Mouse (Mus musculus) heart, adult 9 months (tissue): Measurements from ENCODE around the gene Cd63.
A peak's percentile ranks its signal among the peaks of the same experiment; 100 is the strongest.

Experiments used
- DNase-seq, 2 experiments: peaks; one replicate each; pipeline ENCODE4 v3.0.0; 2022; ENCODE audit warnings: low spot score in 2 of 2

Cd63 gene

DNA sequence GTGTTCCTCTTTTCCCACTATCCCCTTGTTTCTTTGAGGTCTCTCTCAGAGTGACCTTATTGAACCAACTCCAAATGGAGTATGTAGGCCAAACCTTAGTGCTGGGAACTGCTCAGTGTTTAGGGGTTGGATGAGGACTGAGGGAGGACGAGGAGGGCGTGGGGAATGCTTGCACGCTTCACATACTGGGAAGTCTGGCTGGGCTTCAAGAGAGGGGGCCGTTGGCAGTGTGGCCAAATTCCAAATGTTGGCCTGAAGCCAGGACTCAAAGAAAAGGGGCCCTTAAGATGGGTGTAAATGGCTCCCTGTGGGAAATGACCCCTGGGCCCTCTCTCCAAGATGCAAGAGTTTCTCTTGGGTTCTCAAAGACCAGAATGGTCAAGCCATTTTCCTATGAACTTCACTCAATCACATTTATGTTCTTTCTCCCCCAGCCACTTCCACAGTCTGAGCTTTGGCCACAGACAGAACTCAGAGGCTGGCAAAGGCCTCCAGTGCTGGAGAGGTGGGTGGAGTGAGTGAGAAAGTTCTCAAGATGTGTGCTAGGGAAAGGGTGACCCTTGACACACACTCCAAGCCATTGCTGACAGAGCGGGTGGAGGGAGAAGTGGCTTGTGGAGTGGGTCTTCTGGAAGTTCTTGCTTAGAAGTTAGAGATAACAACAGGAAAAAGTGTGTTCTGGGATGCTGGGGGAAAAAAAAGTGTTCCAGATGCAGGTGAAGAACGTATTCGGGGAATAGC lies 29.0 kb downstream of the Cd63 start:
- no peak for DNase-seq

DNA sequence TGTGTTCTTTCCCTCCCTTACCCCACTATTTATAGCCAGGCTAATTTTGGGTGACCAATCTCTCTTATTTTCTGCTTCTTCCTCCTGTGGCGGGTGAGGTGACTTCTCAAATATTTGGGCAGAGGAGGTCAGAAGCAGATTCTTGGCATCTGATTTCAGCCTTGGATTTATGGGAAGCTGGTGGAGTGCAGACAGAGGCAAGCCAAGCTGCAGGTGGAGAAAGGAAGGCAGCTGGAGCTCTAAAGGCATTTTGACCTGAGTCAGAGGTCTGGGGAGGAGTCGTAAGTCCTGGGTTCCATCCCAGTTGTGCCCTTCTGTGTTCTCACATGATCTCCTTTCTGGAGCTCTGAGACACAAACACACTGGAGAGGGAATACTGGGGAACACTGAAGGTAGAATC lies 30.7 kb downstream of the Cd63 start:
- peak in 1 of 2 experiments; percentile 55 for DNase-seq

DNA sequence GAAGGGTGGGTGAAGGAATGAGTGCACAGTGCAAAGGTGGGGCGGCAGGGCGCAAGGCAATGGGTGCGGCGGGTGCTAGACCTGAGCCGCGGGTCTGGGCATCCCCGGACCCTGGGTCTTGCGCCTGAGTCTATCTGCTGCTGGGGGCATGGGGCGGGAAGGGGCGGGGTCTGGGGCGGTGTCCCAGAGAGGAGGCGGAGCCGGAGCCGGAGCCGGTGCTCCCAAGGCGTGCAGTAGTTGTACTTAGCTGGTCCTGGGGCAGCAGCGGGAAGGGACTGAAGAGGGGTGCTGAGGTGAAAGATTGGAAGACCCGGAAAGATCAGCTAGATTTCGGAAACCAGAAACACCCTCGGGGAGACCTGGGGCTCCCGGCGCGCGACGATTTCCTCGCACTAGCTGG lies 32.8 kb downstream of the Cd63 start, which contains the start of gene Itga7:
Gene Itga7 (plus strand): TSS at position 245 of the 400 bp plus-strand sequence.
- DNase-seq: peak in 1 of 2 experiments; percentile 38

DNA sequence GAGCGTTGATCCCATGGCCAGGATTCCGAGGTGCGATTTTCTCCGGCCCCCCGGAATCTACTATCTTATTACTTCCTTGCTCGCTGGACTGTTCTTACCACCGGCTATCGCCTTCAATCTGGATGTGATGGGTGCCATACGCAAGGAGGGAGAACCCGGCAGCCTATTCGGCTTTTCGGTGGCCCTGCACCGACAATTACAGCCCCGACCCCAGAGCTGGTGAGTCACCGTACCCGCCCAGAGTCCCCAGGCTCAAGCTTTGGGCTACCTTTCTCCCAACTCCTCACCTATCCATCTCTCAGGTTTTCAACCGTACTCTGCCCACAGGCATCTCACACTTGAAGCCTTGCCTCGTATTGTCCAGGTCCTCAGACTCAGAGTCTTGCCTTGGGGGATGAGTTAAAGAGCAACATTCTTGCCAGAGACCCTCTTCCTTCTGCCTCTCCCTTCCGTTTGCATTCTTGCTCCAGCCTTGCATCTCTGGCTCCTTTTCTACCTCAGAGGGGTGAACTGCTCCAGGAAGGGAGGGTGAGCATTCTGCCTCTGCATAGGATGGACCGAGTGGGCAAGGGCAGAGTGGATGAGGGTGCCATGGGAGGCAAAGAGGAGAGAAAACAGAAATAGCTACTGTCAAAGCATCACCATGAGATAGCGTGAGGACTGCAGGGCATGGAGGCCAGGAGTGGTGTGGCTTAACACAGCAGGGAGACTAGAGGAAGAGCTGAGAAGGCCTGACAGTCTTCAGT lies 33.4 kb downstream of the Cd63 start:
- DNase-seq: no peak

DNA sequence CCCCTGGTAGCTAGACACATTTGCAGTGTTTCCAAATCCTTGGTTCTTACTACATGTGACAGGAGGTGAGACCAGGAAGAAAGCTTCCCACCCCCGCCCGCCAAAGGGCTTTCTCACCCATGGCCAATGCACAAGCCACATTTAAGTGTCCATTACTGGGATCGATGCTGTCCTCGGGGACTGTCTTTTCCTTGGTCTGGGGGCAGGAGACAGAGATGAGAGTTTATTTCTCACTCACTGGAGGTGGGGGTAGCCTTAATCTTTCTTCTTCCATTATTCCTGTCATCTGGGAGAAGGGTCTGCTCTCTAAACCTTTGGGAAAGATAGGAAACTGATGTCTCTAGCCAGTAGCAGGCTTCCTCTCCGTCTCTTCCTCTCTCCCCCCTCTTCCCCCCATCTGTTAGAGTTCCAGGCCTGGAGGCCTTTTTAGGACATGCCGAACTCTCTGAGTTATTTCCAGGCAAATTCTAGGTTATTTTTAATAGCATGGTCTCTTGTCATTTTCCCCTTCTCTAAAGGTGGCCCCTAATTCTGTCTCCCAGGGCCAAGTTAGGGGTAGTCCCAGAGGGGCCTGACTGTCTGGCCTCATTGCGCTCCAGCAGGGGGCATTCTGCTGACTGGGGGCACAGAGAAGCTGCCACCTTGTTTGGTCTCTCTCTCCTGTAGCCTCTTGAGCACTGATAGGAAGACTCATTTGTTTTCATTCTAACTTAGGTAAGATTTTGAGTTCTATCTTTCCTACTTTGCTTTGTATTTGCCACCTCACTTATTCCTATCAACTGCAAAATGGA lies 34.4 kb downstream of the Cd63 start:
- DNase-seq: peak in 1 of 2 experiments; percentile 34

DNA sequence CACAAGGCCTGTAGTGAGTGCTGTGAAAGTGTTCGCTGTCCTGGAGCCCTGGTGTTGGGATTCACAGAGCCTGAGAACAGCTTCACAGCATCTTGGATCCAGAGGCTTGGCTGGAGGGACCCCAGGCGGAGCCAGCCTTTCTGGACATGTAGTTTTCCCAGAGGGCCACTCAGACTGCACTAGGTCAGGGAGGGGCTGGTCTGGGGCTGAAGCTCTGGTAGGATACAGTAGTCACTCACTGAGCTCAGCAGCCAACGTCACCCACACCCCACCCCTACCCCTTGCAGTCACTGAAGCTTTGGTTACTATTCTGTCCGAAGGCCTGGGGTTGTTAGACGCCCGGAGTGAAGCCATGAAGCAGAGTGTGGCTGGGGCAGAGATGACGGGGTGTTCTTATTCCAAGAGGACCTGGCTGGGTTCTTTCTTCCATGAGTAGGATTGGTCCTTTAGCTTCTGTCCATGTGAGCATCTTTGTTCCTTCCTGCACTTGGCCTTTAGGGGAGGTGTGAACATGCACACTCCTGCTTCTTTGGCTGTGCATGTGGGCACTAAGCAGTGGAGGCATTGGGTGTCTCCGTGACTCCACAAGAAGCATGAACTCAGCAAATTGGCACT lies 35.1 kb downstream of the Cd63 start:
- DNase-seq: peak; percentile 53 to 68

DNA sequence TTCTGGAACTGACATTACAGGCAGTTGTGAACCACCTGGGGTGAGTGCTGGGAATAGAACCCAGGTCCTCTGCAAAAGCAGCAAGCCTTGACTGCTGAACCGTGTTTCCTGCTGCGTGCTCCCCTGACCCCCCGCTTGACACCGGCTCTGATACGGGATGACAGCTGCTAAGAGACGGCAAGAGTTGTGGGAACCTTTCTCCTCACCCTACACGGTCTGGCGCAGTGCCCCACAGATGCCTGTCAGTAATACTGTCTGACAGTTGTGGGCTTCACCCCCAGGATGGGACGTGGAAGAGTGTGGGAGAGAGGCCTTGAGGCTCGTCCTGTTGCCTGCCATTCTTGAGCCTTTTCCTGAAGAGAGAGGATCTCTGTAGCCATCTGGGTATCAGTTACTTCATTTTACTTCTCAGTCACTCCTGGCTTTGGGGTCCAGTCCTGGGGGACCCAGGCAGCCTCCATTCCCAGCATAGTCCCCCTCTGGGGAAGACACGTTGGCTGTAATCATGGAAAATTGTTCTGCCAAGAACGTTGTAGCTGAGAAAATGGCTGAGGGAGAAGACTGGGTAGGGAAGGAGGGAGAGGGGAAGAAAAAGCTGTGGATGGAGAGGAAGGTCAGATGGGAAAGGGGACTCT lies 37.1 kb downstream of the Cd63 start:
- peak in 1 of 2 experiments; percentile 48 for DNase-seq

DNA sequence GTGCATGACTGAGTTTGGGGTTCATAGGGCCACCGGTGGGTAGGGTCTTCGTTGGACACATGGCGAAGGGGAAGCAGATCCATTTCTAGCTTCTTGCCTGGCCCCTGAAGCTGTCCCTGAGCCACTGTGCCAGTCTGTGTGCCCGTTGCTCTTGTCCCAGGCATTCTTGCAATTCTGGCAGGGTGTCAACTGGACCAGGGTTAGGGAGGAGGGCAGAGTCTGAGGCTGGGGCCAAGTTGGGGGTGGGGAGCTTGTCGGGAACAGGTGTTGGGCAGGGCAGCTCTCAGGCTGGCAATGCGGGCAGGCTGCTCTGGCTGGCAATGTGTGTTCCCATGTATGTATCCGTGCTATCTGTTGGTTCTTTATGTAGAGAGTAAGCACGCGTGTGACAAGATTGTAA lies 37.7 kb downstream of the Cd63 start:
- DNase-seq: peak; percentile 79 to 85

DNA sequence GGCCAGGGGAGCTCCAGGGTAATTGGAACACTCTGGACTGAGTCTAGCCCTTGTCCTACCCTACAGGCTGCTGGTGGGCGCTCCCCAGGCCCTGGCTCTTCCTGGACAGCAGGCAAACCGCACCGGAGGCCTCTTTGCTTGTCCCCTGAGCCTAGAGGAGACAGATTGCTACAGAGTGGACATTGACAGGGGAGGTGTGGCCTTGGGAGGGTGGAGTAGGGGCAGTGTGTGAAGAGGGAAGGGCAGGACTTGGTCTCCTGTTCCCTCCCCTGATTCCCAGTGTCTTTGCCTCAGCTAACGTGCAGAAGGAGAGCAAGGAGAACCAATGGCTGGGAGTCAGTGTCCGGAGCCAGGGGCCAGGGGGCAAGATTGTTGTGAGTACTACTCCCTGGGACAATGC lies 38.2 kb downstream of the Cd63 start:
- peak in 1 of 2 experiments; percentile 29 for DNase-seq

DNA sequence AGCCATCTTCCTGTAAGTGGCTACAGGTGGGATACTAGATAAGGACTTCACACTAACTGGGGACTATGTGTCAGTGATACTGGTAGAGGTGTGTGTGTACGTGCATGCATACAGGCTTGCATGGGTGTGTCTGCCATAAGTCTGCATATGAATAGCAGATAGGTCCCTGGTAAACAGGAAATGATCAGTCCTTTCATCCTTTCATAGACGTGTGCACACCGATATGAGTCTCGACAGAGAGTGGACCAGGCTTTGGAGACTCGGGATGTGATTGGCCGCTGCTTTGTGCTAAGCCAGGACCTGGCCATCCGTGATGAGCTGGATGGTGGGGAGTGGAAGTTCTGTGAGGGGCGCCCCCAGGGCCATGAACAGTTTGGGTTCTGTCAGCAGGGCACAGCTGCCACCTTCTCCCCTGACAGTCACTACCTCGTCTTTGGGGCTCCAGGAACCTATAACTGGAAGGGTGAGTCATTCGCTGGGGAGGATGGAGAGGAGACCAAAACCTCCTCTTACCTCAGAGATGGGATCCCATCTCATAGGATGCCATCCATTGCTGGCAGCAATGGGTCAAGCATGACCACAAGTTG lies 39.8 kb downstream of the Cd63 start:
- no peak for DNase-seq

DNA sequence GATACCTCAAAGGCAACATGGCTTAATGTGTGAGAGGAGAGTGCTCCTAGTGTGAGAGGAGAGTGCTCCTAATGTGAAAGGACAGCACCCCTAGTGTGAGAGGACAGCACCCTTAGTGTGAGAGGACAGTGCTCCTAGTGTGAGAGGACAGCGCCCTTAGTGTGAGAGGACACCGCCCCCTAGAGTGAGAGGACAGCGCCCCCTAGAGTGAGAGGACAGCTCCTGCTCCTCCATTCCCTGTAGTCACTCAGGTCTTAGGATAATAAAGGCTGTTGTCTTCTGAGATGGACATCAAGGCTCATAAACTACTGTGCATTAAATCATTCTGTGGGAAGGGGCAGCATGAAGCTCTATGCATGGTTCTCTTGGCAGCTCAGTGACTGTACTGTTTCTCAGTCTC lies 44.9 kb downstream of the Cd63 start:
- peak in 1 of 2 experiments; percentile 27 for DNase-seq

DNA sequence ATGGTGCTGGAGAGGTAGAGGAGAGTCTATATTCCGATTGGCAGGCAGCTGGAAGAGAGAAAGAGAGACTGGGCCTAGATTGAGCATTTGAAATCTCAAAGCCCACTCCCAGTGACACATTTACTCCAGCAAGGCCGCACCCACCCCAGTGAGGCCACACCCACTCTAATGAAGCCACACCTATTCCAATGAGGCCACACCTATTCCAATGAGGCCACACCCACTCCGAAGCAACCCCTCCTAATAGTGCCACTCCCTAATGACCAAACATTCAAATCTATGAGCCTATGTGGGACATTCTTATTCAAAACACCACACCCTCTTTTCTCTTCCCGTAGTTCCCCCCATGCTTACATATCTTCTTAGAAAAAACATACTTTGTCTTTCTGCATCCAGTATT lies 46.7 kb downstream of the Cd63 start:
- DNase-seq: no peak

DNA sequence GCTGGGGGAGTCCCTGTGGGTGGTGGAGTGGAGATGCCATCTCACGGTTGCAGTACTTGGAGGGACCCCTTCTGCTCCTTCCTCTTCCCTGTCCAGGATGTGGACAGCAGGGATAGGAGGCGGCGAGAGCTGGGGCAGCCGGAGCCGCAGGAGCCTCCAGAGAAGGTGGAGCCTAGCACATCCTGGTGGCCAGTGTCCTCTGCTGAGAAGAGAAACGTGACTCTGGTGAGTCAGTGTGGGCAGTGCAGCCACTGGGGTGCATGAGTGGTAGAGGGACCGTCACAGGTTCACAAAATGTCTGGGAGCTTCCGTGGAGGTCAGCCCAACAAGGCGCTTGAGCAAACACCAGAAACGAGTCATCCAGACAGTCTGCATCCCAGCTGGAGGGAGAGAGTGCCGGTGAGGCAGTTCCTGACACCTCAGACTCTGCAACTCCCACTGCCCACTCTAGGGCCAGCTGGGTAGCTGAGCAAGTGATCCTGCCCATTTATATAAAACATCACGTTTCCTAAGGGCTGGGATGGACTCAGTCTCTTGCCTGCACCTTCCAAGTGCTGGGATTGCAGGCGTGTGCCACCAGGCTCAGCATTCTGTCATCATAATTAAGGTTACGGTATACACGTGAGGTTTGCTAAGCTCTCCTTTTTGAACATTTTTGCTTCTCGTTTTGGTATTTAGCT lies 49.6 kb downstream of the Cd63 start:
- no peak for DNase-seq

DNA sequence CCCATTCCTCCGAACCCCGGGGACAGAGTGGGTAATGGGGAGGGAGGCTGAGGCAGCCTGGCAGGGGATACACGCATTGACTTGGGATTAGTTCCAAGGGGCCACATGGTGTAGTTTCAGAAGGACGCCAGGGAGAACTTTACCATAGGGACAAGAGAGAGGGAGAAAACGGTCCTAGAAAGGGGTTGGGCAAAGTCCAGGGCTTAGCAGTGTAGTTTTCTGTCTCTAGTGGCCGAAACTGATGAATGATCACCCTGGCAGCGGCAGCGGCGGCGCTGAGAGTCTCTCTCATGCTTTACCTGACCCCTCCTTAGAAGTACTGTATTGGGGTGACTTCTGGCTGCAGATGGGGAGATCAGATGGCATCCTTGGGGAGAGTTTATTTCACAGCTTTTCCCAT lies 57.6 kb downstream of the Cd63 start:
- no peak for DNase-seq

DNA sequence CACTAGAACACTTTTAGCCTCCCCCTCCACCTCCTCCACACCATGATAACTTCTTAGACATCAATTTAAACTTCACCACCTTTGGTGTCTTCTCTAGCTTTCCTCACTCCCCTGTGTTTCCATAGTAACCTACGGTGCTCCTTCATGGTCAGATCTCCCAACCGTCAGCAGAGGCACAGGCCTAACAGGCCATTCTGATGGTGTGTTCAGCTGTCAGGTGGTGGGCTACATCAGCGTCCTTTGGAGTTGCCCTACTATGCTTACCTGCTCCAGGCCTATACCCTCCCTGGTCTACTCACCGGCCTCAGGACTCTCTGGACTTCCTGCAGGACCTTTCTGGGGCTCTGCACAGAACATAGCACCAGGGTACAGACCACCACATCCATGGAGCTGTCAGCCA lies 59.4 kb downstream of the Cd63 start:
- DNase-seq: no peak

DNA sequence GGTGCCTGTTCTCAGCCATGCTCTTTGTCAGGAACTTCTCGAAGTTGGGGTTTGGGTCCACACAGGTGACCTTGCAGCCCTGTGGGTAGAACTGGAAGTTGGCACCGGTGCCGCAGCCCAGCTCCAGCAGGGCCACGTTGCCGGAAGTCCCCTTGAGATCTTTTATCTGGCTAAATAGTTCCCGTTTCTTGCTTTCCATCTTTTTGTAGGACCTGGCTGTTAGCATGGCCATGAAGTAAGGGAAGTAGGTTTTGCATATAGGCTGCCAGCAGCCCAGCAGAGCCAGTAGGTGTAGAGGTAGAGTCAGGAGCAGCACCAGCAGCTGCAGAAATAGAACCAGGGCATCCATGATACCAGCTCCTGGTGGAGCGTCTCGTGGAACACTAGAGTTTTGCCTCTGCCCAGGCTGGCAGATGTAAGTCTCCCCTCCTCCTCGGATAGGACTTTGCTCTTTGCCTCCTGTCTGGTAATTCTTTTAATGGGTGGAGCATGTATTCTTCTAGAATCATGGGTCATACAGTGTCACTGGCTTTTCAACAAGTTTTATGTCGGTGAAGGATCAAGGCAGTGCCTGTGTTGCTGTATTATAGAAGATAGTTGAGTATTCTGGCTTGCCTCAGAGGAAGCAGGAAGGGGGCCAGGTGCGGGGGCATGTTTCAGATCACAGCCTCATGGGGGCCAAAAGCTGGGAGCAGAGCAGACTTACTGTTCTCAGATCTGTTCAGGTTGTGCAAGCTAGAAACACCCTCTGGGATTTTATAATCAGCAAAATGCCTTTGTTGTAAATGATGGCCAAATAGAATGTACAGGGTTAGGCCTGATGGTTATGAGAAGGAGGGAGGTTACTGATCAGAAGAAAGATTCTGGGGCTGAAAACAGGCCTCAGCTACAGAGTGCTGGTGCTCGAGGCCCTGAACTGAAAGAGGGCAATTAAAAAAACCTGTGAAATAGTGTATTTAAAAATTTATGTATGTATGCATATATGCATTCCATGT lies 60.1 kb downstream of the Cd63 start, which contains the start of gene Mettl7b:
Gene Mettl7b (minus strand): TSS at position 399 of the 995 bp plus-strand sequence.
- no peak for DNase-seq
